Mouse (Mus musculus) olfactory bulb, adult 2 months (tissue): ENCODE results near the gene Lpcat2. TPM values are rescaled to one million over a fixed set of nuclear protein-coding genes. Genes with fewer than 3 reads are reported as not detected.

Experiments
- H3K27ac ChIP-seq: fragments of 200-500 bp; 2 replicates; pipeline ENCODE4 v1.5.1; 2012; ENCODE audit warnings: low read depth, low read length; ENCODE audit not compliant: insufficient read depth
- H3K4me1 ChIP-seq: fragments of 200-500 bp; 2 replicates; pipeline ENCODE4 v1.6.1; 2012; ENCODE audit warnings: low read length; ENCODE audit not compliant: control insufficient read depth, insufficient read depth
- H3K4me3 ChIP-seq: fragments of 200-500 bp; 2 replicates; pipeline ENCODE4 v1.5.1; 2012; ENCODE audit warnings: mild to moderate bottlenecking, low read depth, low read length, moderate library complexity; ENCODE audit not compliant: insufficient read depth
- CTCF ChIP-seq: fragments of 200-500 bp; IDR thresholded peaks from 2 replicates; pipeline ENCODE4 v1.5.1; 2012; ENCODE audit warnings: low read depth, mild to moderate bottlenecking, low read length, moderate library complexity; ENCODE audit not compliant: insufficient read depth
- POLR2A ChIP-seq: fragments of 200-500 bp; IDR thresholded peaks from 2 replicates; pipeline ENCODE4 v1.6.1; 2012; ENCODE audit warnings: mild to moderate bottlenecking, low read depth, low read length, moderate library complexity; ENCODE audit not compliant: insufficient read depth
- WGBS: fragments of 180-500 bp; shearing (Covaris S2); methylation state at CpG from one replicate; pipeline ENCODE4 v1.1.7; 2018; 5-methylcytosine and 5-hydroxymethylcytosine counted together
- polyA plus RNA-seq: library from polyadenylated mRNA; stranded (reverse); fragments of >200 nt; gene quantifications from 2 replicates; pipeline ENCODE4 v1.2.4, GENCODE M21; 2012; ENCODE audit warnings: low replicate concordance; ENCODE audit not compliant: missing spikeins, insufficient read depth, insufficient read length

Gene Lpcat2
- polyA plus RNA-seq, 1 experiment = not detected

DNA sequence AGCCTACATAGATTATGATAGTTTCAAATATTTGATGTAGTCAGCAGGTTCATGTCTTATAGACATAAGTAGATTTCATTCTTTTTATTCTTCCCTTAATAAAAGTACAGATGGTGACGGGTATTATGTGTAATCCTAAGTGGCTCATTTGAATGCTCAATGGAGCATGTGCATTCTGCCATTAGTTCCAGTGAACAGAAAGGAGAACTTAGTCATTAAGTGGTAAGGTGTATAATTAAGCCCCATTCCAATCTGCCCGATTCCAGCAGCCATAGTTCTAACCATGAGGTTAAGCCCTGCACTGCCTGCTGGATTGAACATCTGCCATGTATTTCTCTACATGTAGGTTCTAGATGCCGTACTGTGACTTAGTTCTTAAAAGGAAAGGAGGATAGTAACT lies 66.6 kb downstream of the Lpcat2 start:
- H3K4me1 ChIP-seq = no peaks in the 10 kb centered on the region
- no peak overlapping the region for H3K27ac ChIP-seq
- 29% methylated on average over 3 of the region's 3 CpGs for WGBS
- TF ChIP-seq POLR2A (no peak), CTCF (no peak)
- H3K4me3 ChIP-seq = no peak overlapping the region

DNA sequence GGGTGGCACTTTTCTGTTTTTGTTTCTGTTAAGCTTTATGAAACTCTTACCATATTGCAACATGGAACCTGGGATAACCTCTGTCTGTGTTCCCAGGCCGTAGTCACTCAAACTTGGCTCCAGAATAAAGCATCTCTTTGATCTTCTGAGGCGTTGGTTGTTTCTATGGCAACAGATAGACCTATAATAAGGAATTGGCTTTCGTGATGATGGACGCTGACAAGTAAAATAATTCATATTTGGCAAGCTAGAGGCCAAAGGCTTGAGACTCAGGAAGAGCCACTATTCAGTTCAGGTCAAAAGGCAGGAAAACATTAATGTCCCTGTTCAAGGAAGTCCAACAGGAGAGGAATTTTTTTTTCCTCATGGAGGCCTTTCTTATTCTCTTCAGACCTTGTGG lies 73.8 kb downstream of the Lpcat2 start:
- H3K27ac ChIP-seq = no peak overlapping the region
- TF ChIP-seq POLR2A (no peak), CTCF (no peak)
- no peak overlapping the region for H3K4me3 ChIP-seq
- WGBS = 75% methylated on average over 4 of the region's 4 CpGs
- H3K4me1 ChIP-seq = no peaks in the 10 kb centered on the region

DNA sequence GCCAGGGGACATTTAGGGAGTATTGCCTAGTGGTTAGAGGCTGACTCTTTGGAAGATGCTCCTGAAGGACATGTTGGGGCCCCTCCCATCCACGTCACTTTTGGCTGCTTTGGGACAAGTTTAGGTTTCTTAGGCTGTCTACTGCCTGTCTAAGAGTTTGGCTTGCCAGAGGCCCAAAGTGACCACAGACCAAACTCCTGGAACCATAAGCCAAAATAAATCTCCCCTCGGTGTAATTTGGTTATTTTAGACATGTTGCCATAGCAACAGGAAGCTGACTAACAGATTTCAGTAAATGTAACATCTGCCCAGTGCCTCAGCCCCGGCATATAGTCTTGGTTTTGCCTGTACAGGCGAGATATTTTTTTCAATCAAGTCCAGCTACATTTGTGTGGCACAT lies 82.9 kb downstream of the Lpcat2 start:
- no peaks in the 10 kb centered on the region for H3K4me1 ChIP-seq
- 71% methylated on average over 4 of the region's 4 CpGs for WGBS
- H3K27ac ChIP-seq = no peak overlapping the region
- H3K4me3 ChIP-seq = no peak overlapping the region
- TF ChIP-seq POLR2A (no peak), CTCF (no peak)

DNA sequence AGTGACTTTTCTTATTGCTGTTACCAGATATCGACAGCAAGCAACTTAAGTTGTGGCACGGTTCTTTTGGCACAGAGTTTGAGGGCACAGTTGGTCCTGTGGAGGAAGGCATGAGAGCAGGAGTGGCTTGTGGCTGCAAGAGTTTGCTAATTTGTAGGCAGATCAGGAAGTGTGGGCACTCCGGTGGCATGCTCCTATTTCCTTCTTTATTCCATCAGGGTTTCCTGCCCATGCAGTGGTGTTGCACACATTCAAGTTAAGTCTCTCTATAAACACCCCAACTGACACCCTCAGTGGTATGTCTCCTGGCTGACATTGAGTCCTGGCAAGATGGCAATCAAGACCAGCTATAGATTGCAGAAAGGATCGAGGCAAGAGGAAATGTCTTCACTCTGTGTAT lies 93.9 kb downstream of the Lpcat2 start:
- 82% methylated on average over 4 of the region's 4 CpGs for WGBS
- TF ChIP-seq POLR2A (no peak), CTCF (no peak)
- H3K4me3 ChIP-seq = no peak overlapping the region
- H3K27ac ChIP-seq = no peak overlapping the region
- H3K4me1 ChIP-seq = no peaks in the 10 kb centered on the region

DNA sequence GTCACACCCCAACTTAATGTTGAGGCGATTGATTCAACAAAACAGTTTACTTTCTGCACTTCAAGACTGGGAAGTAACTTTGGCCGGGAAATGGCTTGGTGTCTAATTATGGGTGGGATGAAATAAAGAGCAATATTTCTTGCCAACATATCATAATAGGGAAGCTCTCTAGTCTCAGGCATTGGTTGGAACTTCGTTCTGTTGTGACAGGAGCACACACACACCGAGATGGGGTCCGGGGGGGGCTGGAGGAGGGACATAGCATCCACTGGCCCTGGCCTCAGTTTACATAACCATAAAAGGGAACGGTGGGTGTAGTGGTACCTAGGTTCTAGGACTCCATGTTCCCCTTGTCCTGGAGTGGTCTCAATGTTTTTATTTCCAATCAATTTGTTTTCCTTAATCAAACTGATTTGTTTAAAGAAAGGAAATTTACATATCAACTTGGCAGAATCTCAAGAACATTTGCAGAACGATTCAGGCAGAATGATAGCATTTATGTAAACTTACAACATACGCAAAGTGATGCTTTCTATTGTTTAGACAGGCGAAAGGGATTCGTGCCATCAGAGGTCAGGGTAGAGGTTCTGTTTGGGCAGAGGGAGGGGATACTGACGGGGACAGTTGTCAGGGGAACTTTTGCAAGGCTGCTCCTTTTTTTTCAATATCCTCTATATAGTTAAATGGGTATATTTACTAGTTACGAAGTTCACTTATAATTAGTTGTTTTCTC lies 95.7 kb downstream of the Lpcat2 start:
- H3K27ac ChIP-seq = no peak overlapping the region
- no peak overlapping the region for H3K4me3 ChIP-seq
- no peaks in the 10 kb centered on the region for H3K4me1 ChIP-seq
- TF ChIP-seq POLR2A (no peak), CTCF (no peak)
- 68% methylated on average over 12 of the region's 12 CpGs for WGBS

DNA sequence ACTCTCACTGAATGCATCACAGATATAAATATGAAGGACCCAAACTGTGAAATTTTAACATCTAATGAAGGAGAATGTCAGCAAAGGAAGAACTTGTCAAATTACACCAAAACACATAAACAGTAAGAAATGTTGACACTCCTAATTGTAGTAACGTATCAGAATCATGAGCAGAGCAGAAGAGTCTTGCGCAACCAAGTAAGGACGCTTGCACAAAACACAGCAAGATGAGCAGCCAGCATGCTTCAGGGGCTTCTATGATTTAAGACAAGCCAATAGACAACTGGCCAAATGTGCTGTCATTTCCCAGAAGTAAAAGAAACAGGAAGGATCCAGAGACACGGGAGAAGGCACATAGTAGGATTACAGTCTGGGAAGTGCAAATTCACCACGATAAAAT lies 98.9 kb downstream of the Lpcat2 start:
- no peaks in the 10 kb centered on the region for H3K4me1 ChIP-seq
- TF ChIP-seq POLR2A (no peak), CTCF (no peak)
- no peak overlapping the region for H3K27ac ChIP-seq
- no peak overlapping the region for H3K4me3 ChIP-seq
- 86% methylated on average over 5 of the region's 5 CpGs for WGBS

DNA sequence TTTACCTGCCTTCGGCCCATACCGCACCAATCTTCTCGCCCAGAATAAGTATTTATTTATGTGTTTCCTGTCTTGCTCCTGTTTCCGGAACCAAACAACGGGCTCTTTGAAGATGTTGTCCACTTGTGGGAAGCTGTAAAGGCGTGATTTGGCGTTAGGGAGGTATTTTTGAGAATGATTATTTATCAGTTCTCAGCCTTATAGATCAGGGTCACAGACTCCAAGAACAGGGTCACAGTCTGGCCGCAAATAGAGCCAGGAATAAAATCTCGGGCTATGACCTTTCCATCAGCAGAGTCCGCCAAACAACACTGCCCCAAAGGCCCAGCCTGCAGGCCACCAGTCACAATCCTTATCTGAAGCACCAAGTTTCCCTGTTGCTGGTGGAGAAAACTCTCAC lies 104.6 kb downstream of the Lpcat2 start, which contains the start of gene Slc6a2:
Slc6a2 (plus strand) TSS at position 301 of the 400 bp plus-strand sequence.
- peaks cover 12% of the 10 kb centered on the region for H3K4me1 ChIP-seq
- H3K4me3 ChIP-seq = no peak within 1 kb of the TSS
- H3K27ac ChIP-seq = no peak within 1 kb of the TSS
- no peak for TF ChIP-seq CTCF
- WGBS = 85% methylated on average over 10 of the region's 10 CpGs

DNA sequence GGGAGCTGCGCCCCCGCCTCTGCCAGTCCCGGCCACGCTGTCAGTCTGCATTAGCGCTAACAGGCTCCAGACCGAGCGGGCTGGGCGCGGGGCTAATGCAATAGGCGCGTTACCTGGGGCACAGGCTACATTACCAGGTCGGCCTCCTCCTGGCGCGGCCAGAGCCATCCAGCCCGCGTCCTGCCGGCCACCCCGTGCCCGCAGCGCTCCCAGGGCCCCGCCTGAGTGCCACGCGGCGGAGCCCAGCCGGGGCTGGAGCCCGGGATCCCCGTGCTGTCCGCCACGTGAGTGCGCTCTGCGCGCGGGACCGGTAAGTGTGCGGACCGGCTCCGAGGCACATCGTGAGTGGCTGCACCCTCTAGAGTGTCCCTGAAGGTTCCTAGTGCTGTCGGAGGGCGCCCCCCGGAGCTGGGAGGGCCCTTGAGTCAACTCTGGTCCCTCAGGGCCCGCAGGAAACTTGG lies 105.3 kb downstream of the Lpcat2 start:
- H3K4me1 ChIP-seq = peaks cover 12% of the 10 kb centered on the region
- WGBS = 1% methylated on average over 42 of the region's 42 CpGs
- no peak overlapping the region for H3K27ac ChIP-seq
- H3K4me3 ChIP-seq = no peak overlapping the region
- TF ChIP-seq CTCF (no peak), POLR2A (no peak)

DNA sequence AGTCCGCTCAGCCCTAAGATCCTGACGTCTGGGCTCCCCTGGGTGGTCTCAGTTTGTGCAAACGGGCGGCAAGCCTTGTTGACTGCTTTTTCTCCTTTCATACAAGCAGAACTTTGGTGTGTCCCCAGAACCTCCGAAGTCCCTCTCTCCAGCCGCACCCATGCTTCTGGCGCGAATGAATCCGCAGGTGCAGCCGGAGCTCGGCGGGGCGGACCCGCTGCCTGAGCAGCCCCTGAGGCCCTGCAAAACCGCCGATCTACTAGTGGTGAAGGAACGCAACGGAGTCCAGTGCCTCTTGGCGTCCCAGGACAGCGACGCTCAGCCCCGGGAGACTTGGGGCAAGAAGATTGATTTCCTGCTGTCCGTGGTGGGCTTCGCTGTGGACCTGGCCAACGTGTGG lies 105.9 kb downstream of the Lpcat2 start:
- no peak for TF ChIP-seq POLR2A
- no peak for TF ChIP-seq CTCF
- Histone ChIP-seq H3K27ac (no peak overlapping the region), H3K4me3 (no peak overlapping the region), H3K4me1 (peaks cover 12% of the 10 kb centered on the region)
- WGBS = 4% methylated on average over 25 of the region's 25 CpGs

DNA sequence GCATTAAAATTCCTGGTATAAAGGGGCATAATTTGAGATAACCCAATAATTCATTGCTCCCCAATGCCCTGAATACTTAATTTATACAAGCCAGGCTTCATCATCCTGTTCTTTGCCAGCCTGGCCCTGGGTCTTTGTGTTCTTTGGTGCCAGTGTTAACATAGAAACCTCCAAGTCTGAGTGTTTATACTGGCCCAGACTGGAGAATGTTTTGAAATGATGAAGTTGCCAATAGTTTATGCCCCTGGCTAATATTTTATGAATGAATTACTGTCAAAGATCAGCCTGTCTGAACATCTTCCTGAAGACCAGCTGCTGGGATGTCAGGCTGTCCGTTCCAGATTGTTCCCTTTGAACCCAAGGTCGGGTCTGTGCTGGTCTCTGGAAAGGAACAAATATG lies 109.4 kb downstream of the Lpcat2 start:
- Histone ChIP-seq H3K4me1 (peaks cover 12% of the 10 kb centered on the region), H3K4me3 (no peak overlapping the region), H3K27ac (no peak overlapping the region)
- TF ChIP-seq POLR2A = no peak
- no peak for TF ChIP-seq CTCF
- WGBS = 82% methylated on average over 2 of the region's 2 CpGs

Other genes starting within 250 kb of the Lpcat2 start
- gene Irx6, start 181.1 kb upstream of the Lpcat2 start, polyA plus RNA-seq = not detected in 2 replicates
- not detected in 2 replicates for gene Mmp2, start 28.0 kb upstream of the Lpcat2 start, polyA plus RNA-seq
- gene Capns2, start 46.1 kb downstream of the Lpcat2 start, polyA plus RNA-seq = not detected in 2 replicates
- gene Slc6a2, start 104.7 kb downstream of the Lpcat2 start, polyA plus RNA-seq = not detected in 2 replicates
- not detected in 2 replicates for gene Ces1a, start 192.9 kb downstream of the Lpcat2 start, polyA plus RNA-seq
- gene Ces1b, start 224.7 kb downstream of the Lpcat2 start, polyA plus RNA-seq = not detected in 2 replicates